Mouse (Mus musculus): ENCODE data around the gene Mboat7.
A peak's percentile ranks its signal among the peaks of the same experiment; 100 is the strongest.

Gene Mboat7

GRCm38 (mm10) chr7:3643412-3643811 is 49.9 kb downstream of the Mboat7 start:
- no peak for DNase-seq

- no peak for DNase-seq
Measured at GRCm38 (mm10) chr7:3630478-3630815, 62.9 kb downstream of the Mboat7 start.

- DNase-seq, result peak; percentile 93 to 95
Measured at GRCm38 (mm10) chr7:3629543-3630477, 63.5 kb downstream of the Mboat7 start, which contains the start of the genes Tfpt and Prpf31. Gene Tfpt (minus strand): TSS chr7:3629929. Gene Prpf31 (plus strand): TSS chr7:3629985.

GRCm38 (mm10) chr7:3629030-3629429 is 64.3 kb downstream of the Mboat7 start:
- DNase-seq, result no peak
